Mouse (Mus musculus) spleen, adult 18-20 months (tissue): ENCODE measurements around the gene Ywhab.

Source experiments
- DNase-seq, 2 experiments: peaks; one replicate each; pipeline ENCODE4 v3.0.0; 2022; ENCODE audit warnings: mixed read lengths in 2 of 2

The Ywhab gene

DNA sequence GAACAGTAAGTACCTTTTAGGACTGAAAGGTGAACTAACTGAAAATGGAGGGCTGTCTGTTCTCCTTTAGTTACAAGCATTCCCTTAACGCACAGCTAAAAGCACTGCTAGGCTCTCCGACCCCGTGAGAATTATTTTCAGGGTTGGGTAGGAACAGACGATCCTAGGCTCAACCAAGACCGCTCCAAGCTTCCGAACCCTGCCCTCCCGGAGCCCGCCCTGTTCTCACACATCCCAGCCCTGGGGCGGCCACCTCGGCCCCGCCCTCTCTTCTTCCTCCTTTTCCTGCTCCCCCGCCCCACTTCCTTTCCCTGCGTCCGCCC, at the start of gene Ywhab:
TSS of gene Ywhab (plus strand) at position 307 of the 323 bp plus-strand sequence.
- DNase-seq = no peak

DNA sequence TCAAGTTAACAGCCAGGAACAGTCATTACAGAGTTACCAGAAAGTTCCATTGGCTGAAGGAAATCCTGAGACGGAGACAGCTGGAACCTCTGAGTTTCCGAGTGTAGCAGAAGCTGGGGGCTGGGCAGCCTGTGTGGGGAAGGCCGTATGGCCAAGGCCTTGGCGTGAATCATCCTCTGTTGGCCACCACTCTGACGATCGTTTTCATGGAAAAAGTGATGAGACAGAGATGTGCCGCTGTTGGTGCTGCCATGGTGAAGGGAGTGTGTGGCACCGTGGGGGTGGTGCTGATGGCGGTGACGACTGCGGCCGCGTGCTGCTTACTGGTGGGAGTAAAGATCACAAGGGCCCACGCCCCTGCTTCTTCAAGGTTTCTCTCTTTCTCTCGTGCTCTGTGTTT, 48.5 kb upstream of the Ywhab start:
- no peak for DNase-seq

DNA sequence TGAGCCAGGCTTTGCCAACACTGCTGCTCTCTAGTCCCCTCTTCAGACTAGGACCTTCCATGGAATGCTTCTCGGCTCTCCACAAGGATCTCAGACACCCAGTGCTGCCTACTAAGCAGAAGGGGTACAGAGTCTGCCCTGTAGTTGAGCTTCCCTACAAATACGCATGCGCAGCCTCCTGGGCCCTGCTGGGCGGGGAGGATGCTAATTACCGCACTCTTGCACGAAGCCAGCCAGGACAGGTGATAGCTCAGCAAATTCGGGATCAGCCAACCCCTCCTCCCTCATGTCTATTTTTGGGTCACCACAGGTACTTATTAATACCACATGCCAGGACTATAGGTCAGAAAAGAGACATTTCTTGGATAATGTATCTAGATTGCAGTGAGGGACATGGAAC, 46.8 kb upstream of the Ywhab start:
- no peak for DNase-seq

DNA sequence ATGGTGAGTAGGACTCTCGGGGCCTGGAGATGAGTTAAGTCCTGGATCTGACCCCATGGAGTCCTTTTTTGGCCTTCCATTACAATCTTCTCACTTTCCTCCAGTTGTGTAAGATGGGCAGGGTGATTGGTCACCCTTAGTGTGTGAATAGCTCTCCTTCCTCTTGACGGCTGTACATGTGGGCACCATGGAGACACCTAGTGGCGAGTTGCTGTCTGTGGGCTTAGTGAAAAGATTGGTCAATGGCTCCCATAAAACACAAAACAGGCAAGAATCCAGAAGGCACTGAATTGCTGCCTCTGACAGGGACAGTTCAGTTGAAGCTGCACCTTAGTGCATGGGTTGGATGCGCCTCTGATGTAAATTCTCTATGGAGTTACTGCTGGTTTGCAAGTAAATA, 43.0 kb upstream of the Ywhab start:
- DNase-seq = peak in 1 of 2 experiments; percentile 51

DNA sequence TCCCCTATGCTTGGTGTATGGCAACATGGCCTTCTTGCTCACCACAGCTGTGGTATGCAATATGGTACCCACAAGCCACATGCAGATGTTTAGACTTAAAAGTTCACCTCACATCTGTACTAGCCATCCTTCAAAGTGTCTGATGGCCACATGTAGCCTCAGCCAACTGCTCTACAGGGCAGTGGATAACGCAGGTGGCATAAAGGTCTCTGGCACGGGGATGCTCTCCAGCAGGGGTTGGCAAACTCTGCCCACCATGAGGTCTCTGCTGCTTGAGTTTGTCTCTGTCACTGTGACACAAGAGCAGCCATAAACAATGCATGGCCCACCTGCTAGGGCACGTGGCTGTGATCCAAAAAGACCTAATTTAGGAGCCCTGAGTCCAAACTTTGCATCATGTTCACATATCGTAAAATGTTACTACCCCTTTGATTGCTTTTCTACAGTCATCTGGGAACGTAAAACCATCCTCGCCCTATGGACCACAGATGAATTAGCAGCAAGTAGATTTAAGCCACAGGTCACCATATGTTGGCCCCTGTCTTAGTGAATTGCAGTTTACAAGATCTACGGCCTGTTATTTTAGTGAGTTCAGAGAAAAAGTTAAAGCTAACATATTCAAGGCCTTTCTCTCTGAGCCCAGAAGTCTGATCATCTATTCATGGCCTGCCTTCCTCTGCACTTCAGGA, 41.0 kb upstream of the Ywhab start:
- no peak for DNase-seq

DNA sequence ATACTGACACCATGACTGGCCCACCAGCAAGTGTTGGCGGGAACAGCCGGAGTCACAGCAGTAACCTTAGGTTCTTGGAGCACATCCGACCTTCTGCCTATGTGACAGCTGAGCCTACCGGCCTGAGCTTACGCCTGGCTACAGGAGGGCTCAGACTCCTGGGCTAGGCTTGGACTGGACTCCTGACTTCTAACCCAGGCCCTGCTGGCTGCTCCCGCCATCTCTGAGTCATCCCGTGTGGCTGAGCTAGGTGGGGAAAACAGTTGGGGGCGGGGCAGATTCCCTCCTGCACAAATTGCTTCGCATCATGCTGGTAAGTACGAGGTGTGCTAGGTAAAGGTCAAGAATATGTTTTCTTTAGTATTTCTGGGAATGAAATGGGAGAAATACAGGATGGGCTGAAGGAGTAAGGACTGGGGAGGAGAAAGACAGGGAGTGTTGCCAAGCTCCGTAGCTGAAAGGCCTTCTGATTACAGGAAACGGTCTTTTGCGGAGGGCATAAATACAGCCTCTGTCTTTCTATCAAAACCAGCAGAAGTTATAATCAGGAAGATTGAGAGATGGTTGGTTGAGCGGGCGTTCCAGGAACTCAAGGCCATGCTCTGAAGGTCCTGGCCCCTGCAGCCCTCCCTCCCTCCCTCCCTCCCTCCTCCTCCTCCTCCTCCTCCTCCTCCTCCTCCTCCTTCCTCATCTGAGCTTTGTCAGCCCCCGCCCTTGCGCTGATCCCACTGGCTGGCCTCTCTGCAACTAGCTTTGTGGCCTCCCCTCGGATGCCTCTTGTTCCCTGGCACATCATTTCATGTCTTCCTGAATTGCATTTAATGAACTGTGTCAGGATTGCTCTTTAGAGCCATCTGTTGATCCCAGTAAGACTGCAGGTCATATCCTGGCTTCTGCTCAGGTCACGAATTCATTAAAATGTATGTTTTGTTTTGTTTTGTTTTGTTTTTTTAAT, 29.9 kb upstream of the Ywhab start:
- DNase-seq = no peak

DNA sequence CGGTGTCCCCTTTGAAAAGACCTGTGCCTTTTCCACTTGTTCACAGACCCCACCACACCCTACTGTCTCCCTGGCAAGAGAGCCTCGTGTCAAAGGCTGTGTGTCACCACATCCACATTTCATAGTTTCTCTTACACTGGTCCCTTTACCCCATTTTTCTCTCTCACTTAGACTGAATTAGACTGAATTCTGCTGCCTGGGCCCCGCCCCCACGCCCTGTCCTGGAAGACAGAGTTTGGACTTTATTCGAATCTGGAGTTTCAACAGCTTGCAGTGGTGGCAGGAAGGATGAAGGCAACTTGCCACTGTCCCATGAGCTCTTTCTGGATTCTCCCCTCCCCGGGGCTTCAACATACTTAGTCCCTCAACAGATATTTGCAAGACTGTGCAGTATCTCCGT, 29.1 kb upstream of the Ywhab start:
- no peak for DNase-seq

DNA sequence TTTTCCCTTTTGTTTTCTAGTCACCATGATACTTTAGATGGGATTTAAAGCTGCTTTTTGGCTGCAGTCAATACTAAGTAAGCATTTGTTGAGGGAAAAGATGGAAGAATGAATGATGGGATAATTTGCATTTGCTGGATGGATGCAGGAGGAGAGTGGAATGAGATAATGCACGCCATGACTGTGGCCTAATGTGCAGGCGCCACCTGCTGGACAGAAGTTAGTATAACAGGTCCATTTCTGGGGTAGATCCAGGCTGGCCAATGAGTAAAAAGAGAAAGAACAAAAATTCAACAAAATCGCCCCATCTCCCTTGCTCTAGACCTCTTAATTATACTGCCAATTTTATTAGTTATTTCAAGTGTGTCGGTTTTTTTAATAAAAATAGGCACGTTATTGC, 26.2 kb upstream of the Ywhab start:
- peak in 1 of 2 experiments; percentile 44 for DNase-seq

DNA sequence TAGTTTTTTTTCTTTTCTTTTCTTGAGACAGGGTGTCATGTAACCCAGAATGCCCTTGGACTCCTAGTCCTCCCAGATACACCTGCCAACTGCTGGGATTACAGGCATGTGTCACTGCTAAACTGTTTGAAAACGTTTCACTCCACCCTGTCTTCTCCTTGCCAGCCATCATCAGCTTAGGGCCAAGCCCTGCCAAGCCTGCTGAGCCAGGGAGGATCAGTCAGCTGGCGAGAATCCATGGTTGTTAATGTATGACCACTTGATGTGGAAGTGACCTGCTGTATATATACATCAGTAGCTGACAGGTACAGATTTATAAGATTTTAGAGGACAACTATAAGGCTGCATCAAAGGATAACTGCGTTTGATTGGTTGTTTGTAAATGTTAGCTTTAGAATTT, 24.4 kb upstream of the Ywhab start:
- DNase-seq = no peak

DNA sequence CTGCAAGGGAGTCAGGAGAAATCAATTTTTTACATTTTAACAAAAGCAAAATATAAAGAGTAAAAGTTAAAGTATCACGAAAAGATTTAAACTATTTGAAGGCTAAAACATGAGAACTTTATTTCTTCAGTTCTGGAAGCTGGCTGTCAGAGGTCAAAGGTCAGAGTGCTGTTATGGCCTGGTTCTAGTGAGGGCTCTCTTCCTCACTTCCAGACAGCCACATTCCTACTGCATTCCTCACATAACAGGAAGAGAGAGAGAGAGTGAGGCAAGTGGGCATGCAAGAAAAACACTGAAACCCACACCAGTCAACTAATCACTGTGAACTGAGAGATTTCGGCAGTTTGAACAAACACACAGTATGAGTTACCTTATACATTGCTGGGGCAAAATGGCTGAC, 20.7 kb upstream of the Ywhab start:
- no peak for DNase-seq

DNA sequence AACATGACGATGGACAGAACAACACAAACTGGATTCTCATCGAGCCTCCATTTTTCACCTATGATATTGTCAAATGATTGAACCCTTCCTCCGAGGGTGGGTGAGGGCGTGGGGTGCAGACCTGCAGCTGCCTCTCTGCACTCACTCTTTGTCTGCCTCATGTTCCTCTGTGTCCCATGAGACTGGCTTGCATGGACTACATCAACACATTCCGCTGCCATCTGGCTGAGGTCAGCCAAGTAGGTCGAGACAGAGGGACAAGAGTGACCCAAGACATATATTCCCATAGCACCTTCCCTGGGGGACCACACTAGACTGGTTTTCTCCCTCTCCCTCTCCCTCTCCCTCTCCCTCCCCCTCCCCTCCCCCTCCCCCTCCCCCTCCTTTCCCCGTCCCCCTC, 18.3 kb upstream of the Ywhab start:
- DNase-seq = no peak

DNA sequence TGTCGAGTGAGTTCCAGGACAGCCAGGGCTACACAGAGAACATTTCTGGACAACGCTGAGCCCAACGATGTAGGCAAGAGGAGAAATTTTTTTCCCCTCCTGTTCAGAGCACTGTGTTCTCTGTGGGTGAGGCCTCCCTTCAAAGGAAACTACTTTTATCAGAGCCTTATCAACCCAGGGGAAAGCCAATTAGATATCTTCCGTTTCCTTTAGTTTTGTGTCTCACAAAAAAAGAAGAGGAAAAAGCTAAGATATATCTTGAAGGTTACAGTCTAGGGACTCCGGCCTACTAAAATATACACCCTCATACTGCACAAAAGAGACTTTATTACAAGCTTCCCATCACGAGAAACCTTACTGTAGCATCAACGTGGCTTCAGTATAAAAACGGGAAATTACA, 7.5 kb upstream of the Ywhab start:
- DNase-seq = no peak

DNA sequence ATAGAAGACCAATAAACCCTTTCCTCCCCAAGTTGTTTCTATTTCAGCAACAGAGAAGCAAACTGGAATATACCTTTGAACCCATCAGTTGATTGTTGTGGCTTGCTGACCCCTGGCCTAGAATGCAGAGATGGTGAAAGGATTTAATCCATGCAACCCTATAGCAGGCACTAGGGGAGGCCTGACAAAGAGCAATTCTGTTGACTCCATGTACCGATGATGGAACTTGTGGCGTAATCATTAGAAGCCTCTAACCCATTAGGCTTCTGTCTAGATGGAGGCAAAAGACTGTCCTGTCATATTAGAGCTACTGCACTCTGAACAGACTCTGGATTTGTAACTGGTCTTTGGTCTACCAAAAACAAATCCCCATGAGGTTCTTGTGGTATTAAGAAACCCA, 1.9 kb upstream of the Ywhab start:
- DNase-seq = no peak

DNA sequence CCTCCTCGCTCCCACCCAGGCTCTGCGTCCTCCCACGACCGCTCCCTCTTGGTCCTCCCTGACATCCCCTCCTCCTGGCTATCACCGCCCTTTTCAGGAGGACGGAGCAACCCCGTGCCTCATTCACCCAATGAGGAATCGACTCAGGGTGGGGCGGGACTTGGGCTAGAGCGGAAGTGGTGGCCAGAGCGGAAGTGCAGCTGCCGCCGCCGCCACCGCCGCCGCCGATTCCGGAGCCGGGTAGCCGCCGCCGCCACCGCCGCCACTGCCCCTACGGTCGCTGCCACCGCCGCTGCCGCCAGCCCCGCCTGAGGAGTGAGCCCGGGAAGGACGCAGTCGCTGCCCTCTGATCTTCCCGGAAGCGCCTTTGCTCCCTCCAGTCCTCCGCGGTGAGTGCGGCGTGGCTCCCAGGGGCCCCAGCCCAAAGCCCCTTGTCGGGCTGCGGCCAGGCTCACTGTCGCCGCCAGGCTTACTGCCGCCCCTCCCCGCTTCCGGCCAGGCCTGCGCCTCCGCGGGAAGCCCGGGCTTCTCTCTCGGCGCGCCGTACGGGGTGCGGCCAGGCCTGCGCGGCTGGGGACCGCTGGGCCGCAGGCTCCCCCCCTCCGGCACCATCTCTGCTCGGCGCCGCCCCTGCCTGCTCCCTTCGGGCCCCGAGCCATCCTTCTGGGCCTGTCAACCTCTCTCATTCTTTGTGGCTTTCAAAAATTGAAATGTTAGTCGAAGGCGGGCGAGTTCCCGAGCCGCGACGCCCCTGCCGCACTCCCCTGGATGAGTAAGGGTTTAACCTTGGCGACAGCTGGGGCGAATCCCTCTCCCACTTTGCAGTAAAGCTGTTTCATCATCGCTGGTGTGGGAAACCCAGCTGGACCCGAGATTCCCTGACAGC, 460 bp downstream of the Ywhab start:
- DNase-seq = peak; percentile 86 to 88

DNA sequence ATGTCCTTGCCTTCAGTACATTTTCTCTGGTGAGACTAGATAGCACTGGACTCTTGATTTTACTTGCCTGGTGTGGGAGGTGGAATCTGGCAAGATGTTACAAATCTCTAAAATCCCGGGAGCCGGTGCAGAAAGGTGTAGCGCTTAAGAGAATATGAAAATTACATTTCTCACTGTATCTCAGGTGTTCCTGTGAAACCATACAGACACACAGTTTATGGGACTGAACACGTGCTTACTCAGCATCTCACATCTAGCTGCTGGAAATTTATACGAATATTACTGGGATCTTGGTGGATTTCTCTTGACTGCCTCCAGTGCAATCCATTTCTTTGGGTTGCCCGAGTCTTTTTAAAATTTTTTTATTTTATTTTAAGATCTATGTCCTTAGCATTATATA, 1.5 kb downstream of the Ywhab start:
- no peak for DNase-seq

DNA sequence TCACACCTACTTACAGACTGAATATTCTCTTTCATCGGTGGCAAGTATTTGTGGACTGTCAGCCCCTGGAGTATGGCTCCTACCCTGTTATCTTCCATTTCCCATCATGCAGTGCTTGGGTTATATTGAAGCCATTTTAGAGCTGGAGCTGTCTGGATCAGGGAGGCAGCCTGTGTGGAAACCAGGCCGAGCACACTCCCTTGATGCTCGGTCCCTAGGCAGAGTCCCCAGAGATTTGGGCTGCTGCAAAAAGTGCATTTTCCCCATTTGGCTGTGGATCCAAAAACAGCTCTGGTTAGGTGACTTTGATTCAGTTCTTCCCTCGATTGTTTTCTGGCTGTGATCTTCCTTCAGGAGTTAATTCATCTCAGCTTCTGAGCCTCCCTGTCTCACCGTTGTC, 2.1 kb downstream of the Ywhab start:
- DNase-seq = no peak

DNA sequence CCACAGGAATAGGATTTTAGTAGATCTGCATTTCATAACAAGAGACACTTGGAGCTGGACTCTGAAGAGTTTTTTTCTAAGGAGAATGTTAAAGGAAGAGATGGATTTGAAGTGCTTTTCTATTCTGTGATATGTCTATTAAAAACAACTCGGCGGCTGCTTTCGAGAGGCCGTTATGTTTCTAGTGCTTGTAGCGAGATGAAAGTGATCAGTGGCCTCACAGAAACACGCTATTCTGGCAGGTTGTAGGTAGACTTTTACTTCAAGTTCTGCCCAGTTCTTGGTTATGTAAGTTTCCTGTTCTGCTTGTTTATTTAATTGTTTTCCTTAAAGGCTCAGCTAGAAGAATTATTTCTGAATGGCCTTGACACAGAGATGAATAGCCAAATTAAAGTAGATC, 4.2 kb downstream of the Ywhab start:
- no peak for DNase-seq

DNA sequence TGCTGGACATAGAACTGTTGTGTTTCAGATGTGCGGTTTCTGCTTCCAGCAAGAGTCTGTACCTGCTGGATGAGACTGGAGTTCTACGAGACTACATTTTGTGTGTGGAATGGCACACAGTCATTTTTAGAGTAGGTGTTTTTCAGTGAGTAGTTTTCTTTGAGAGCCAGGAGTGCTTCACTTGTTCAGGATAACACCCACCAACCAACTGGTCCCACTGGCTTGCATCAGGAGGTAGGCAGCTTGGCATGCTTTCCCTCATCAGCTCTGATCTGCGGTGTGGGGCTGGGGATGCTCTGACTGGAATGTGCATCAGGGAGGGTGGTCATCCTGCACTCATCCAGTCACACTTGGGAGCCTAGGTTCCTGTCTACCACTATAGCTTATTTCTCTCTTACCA, 7.9 kb downstream of the Ywhab start:
- DNase-seq = no peak

DNA sequence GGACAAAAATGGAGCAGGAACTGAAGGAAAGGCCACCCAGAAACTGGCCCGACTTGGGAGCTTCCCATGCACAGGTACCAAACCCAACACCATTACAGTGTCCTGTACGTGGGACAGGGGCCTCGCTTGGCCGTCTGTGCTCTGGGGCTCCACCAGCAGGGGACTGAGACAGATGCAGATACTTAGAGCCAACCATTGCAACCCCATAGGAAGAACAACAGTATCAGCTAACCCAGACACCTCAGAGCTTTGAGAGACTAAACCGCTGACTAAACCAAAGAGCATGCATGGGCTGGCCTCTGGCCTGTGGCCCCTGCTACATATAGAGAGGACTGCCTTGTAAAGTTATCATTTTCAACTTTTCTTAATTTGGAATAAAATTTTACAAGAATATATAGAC, 9.7 kb downstream of the Ywhab start:
- DNase-seq = no peak

DNA sequence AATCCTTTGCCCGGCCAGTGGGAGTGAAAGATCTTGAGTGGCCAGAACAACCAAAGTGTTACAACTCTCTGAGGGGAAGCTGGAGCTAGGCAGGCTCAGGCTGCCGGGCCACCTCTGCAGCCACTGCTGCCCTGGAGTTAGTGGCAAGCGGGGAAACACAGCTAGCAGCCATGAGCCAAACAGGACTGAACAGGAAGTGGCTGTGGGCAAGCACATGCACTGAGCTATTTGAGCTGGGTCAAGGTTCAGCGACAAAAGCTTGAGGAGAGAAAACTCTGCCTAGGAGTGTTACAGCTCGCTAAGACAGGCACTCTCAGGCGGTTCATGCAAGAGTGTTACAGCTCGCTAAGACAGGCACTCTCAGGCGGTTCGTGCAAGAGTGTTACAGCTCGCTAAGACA, 12.2 kb downstream of the Ywhab start:
- peak; percentile 42 to 46 for DNase-seq

DNA sequence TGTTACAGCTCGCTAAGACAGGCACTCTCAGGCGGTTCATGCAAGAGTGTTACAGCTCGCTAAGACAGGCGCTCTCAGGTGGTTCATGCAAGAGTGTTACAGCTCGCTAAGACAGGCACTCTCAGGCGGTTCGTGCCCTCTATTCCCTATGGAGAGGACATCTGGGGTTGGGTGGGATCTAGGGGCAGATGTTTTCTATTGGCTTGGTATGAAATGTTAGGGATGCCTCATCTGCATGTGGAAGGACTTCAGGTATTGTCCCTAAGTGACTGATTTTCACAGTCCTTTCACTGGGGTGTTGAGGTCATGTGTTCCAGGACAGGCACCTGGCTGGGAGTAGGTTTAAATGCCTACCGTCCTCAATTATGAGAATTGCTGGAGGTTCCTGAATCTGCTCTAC, 12.8 kb downstream of the Ywhab start:
- DNase-seq = no peak

DNA sequence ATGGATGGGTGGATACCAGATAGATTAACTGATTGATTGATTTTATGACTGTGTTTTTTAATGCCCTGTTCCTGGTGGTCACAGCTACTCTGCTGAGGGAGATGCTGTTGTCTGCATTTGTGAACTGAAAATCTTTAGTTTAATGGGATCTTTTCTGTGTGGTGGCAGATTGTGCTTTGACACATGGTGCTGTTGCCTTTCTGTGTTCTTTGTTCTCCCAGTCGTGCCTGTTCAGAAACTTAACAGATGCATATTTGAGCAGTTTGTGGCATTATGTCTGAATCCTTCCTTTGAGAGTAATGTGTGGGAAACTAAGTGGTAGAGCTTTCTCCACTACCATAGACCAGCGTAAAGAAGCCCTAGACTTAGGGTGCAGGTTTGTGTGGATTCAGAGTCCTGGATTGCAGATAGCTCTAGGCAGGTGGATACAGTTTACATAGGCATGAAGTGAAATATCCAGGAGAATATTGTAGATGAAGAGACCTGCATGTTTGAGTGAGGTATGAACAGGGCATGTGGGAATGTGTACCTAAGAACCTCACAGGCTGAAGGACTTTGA, 13.3 kb downstream of the Ywhab start:
- no peak for DNase-seq

DNA sequence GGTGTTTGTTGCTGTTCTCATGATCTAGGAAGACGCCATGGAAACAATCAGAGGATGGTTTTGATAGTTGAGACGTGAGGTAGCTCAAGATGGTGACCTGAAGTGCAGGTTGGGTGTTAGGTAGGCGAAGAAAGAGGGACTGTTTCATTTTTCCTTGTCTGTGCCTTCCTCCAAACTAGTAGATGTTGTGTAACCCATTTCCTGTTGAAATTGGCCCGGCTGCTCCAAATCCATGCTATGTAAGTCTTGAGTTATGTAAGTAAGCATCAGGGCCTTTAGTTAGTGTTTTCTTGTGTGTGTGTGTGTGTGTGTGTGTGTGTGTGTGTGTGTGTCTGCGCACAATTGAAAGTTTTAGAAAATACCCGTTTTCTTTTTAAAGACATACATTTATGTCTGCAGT, 14.5 kb downstream of the Ywhab start:
- DNase-seq = no peak
